Mouse (Mus musculus) skeletal muscle tissue, adult 2 months (tissue): Measurements from ENCODE around the gene Prkx.
A peak's percentile ranks its signal among the peaks of the same experiment; 100 is the strongest.

Experiments
- DNase-seq: peaks from one replicate; pipeline ENCODE4 v3.0.0-alpha.2; 2012; ENCODE audit warnings: low read depth, low spot score

Gene Prkx

DNA sequence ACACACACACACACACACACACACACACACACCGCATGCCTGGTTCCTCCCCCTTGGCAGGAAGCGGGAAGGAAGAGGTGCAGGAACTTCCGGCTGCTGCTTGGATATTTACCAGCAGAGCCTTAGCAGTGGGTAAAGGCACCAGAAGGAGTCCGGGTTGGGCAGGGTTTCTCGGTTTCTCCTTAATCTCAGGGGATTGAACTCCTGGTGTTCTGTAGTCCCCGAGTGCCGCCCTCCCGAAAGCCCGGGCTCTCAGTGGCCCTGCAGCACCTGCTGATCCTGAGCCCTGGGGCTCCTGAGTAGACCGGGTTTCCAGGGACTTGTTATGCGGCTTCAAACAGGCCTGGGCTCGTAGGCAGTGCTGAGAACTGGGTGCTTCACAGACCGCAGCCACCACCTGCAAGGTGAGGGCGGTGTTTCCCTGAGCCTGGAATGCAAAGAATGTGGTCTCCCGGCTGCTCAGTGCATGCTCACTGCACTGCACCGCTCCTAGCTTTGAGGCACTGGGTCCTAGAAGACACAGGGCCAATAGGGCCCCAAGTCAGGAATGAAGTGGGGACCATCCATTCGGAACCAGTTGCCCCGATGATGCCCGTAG is at the start of gene Prkx:
Gene Prkx, minus strand, starts transcription at position 41 of the 598 bp plus-strand sequence.
- DNase-seq: peak; percentile 29

DNA sequence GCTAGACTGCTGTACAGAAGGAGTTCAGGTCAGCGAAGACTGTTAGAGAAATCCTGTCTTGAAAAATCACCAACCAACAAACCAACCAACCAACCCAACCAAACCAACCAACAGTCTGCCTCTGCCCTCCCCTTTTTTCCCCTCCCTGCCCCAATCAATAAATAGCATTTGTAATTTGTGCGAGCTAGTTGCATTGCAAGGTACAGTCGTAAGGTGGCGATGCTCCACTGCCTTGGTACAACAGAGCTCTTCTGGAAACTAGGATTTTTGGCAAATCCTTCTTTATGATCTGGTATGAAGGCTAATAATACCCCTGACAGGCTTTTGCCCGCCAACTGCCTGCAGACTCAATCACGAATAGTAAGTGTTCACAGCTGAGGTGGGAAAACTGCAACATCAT is 16.0 kb upstream of the Prkx start:
- DNase-seq: no peak

DNA sequence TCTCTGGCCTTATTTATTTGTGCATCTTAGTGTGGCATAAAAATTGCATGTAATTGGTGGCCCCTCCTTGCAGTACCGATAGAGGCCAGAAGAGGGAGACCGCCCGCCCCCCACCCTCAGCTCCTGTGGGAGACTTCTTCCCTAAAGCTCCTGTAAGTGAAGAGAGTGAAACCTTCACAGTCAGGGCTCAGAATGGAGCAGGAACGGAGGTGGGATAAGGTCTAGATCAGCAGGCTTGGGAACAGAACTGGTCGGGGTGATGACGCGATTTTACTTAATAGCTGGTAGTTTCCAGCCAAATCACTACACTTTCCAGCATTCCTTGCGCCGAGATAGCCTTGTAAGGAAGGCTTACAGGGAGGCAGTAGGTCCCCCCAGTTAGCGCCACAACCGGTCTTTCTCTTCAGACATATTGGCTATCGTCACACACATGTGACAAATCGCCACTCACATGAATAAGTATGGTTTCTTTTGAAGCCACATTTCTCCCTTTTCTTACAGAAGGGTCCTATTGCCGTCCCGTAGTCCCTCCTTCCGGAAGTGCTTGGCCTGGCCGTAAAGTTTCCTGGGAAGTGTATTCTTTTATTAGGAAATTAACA is 14.6 kb upstream of the Prkx start:
- peak; percentile 43 for DNase-seq

DNA sequence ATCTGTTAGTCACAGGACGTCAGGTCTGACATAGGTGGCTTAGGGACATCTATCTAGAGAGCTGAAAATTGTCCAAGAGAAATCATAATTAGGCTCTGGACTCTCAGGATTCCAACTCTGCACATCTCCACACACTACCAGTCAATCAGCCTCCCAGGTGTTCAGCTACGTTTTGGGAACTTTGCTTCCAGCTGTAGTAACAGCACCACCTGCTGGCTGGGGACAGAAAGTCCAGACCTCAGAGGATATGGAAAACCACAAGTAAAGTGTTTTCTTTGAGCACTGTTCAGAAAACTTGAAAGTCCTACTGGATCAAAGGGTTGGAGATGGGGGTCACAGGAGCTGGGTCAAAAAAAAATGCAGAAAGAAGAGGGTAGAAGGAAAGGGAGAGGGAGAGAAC is 12.5 kb upstream of the Prkx start:
- no peak for DNase-seq

DNA sequence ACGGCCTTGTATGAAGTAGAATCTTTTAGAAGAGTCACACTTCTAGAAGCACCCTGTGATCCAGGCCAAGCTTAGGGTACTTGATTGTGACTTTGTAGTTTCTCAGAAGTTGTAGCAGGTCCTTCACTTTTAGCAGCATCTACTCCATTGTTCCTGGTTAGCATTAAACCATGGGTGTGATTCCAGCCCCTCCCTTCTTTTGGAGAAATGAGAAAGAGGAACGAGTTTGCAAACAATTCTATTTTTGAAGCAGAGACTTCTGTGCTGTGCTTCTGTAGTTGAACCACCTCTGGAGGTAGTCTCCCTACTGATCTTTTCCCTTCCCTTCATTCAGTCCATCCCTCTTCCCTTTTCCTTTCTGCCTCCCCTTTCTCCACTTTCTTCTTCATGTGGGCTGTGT is 6.2 kb upstream of the Prkx start:
- no peak for DNase-seq

DNA sequence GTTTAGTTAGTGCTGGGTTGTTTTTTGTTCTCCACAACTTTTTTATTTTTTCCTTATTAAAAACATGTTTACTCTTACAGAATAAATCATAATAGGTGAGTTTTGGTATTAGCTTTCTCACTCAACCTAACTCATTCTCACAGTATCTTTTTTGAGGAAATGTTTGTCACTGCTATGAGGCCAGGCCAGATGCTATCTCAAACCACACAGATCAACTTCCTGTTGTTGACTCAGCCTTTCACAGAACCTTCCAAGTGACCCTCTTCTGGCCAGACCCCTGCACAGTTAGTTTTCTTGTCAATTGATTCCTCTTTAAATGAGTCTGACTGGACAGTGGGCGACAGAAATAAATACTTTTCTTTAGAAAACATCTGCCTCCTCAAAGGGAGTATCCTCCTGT is 5.5 kb upstream of the Prkx start:
- no peak for DNase-seq

DNA sequence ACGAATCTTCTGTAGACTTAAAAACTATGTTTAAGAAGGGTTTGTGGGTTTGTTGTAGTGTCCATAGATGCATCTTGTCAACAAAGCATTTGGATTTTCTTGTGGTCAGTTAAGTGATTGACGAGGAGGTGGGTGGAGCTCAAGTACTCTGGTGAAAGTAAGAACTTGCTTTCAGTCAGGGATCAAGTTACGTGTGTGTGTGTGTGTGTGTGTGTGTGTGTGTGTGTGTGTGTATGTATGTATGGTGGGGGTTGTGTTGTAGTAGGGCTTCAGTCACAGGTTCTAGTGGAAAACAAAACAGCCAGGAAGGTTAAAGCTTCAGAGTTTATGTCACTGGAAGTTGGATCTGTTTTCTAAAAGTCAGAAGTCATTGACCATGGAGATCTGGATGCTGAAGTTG is 3.5 kb upstream of the Prkx start:
- DNase-seq: no peak

DNA sequence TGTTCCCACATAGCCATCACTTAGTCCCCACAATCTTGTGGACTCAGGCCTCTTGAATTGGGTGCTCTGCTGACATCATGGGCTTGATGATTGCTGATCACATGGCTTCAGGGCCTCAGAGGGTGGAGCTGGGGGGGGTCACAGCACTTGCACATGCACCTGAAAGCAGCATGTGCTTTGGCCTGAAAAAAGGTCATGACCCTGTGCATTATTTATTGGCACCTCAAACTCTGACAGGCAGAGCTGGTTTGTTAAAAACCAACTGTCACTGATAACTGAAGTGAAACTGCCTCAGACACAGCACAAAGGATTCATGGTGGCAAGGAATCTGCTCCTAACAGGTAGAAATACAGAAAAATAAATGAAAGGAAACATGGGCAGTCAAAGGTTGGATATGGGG is 1.7 kb upstream of the Prkx start:
- no peak for DNase-seq

DNA sequence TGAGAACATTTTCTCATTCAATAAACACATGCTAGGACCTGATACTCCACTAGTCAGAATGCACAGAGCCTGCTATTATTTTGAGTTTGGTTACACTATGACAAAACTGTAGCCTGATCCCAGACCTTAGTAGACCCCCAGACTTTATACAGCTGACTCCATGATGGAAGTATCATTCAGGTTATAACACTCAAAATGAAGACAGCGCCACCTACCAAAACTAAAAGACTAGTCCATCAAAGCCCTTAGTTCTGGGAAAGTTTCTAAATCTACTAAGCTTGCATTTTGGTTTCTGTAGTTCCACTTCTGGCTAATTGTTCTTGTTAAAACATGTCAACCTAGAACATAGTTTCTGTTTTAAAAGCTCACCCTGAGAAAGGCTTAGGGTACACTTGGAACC is 838 bp upstream of the Prkx start:
- DNase-seq: no peak

DNA sequence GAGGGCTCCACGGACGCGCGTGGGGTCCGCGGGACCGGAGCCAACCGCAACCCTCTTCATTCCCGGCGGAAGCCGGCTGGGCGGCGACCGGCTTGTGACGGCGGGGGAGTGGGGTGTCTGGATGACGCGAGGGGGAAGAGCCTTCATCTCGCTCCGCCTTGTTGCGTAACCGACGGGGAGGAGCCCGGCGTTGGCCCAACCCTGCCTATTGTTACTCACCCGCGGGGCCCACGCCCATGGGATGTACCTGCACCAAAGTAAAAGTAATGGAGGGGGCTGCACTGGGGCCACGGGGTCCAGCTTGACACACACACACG is 262 bp downstream of the Prkx start:
- DNase-seq: peak; percentile 72

DNA sequence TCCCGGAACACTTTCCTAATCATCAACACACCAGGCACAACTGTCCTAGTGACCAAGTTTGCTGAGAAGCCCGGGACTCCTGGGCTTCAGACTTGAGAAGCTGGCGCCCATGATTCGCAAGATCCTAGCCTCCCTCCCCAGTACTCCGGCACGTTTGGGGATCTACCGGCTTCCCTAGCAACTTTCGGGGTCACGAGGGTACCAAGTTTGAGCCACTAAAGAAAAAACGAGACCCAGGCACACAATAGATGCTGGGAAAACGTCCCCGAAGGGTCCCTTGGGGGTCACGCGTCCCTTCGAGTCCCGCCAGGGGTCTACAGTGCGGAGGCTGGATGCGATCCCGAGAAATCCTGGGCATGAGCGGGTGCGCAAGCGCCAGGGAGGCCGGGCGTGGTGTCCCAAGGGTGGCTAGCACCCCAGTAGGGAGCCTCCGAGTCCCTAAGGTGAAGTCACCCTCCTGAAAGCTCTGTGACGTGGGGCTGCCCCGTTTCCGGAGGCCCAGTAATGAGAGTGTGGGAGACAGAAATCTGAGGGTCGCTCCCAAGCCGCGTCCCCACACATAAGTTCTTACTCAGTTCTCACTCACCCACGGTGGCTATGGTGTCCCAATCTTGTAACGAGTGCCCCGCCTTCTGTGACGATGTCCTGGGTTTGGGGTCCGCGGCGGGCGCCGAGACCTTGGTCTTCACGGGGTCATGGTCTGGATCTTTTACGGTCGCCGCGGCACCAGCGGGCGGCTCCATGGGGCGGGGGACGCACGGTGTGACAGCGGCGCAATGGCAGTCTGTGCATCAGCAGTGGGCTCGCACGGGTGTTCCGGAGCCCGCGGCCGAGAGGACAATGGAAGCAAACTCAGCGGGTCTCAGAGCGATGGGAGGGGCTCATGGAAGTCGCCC is 868 bp downstream of the Prkx start:
- DNase-seq: no peak

DNA sequence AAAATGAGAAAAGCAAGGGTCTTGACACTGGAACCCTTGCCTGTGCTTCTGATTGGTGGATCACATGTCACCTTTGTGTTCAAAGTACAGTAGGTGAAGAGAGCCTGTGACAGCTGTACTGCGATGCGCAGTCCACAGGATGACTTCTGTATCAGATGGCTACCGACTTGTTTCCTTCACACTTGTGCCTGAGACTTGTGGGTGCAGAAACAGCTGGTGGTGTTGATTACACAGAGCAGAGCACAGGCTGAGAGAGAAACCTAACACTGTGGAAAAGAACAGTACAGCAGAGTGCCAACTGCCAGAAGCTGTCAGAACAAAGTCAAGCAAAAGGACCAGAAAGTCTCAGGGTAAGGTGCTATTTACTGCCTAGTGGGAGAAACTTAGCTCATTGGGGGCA is 7.4 kb downstream of the Prkx start:
- no peak for DNase-seq

DNA sequence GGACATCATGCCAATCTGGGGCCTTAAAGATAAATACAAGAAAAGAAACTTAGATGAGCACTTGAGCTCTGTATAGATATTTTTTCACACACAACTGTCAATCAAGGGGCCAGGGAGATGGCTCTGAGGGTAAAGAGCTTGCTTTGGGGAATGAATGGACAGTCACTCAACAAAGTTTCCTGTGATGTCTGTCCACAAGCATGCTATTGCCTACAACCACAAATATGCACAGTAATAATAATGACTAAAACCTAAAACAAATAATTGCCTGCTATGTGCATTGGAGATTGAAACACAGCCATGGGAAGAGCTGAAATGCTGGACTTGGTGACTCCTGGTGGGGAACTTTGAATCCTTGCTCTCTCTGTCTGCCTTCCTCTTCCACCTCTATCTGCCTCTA is 9.7 kb downstream of the Prkx start:
- no peak for DNase-seq

DNA sequence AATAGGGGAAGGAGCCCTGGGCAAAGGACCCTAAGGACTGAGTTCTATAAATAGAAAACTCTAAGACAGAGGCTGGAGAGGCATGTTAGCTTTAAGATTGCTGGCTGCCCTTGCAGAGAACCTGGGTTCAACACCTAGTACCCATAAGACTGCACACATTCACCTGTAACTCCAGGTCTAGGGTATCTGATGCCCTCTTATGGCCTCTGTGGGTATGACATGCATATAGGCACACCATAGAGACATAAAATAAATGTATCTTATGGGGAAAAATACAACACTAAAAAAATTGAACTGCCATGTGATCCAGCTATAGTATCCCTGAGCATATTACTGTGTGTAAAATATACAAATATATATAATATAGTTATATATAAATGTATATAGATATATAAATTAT is 18.3 kb downstream of the Prkx start:
- DNase-seq: no peak

DNA sequence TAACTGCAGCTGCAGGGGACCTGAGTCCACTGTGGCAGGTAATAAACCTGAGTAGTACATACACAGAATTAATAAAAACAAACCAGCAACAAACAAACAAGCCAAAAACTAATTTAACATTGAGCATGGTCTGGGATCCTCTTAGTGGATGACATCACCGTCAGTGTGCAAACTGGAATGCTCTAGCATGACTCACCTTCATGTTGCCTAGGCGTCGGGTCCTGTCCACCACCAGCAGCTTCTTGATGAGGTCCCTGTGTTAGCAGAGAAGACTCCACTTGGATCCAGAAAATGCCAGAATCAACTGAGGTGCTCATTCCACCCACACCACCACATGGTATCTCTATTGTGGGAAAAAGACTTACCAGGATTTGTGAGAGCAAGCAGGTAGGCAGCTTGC is 30.9 kb downstream of the Prkx start:
- DNase-seq: no peak

DNA sequence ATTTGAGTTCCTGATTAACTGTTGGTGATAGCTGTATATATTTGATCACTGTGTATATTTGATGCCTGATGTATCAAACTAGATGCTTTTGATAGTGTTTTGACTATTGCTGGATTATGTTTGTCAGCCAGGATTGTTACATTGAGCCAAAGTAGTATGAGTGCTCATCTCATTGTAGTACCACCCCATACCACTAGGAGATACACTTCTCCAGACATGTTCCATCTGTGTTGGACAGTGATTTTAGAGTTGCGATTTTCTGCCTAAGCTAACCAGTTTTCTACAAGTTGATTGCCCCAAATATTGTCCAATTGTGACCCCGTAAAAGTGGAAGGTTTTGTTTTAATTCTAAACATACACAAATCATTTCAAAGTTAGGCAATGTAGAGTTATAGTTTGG is 51.8 kb downstream of the Prkx start:
- no peak for DNase-seq

DNA sequence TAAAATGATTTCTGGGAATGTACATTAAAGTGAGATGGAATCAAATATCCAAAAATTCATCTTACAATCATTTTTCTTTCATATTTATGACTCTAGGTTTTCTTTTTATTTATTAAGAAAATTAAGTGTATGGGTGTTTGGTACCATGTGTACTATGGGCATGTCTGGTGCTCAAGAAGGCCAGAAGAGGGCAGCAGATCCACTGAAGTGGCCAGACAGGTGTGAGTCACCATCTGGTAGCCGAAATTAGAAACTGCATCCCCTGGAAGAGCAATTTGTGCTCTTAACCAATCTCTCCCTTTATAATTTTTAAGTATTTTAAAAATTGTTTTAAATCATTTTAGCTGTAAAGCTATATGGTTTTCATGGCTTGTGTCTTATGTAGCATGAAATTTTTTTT is 54.7 kb downstream of the Prkx start:
- DNase-seq: no peak

DNA sequence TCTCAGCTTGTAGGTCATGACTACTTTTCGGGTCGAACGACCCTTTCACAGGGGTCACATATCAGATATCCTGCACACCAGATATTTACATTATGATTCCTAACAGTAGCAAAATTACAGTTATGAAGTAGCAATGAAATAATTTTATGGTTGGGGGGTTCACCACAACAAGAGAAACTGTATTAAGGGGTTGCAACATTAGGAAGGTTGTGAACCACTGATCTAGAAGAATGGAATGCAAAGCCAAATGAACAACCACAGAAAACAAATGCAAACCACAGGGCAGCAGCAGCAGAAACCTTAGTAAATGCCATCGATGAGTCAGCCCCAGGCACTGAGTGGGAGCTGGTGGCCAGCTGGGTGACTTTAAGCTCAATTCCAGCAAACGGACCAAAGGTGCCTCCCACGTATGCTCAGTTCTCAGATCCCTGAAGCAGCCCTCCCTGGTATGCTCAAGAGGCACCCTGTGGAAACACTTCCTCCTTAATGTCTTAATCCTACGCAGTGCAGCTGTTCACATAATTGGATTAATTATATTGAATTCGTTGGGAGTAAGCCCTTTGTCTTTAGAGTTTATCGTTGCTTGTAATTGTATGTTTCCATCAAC is 62.0 kb downstream of the Prkx start:
- no peak for DNase-seq

DNA sequence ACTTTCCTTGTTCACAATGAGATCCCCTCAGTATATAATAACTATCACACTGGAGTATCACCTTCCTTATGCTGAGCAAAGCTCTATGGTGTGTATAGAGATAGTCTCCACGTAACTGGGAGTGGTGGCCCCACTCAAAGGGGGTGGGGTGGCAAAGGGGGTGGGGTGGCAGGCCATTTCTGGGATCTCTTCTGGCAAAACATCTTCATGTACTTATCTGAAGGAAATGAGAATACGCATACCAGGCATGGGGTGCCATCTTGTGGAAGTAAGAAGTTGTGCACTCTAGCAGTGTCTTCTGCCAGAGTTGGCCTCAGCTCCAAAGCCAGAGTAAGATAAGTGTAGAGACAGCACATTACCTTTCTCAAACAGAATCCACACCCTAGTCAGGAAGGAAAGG is 75.8 kb downstream of the Prkx start:
- DNase-seq: peak; percentile 33
